Mouse (Mus musculus): ENCODE measurements around the gene Dynlt1f. TPM values are rescaled to one million over a fixed set of nuclear protein-coding genes. Genes with fewer than 3 reads are reported as not detected.
"Not testable (repeated sequence)": the region's sequence is repeated elsewhere in the genome, so short reads cannot be mapped to it uniquely, and the experiment has no call there.

The Dynlt1f gene
- polyA plus RNA-seq, 1 experiment from 2014 or later, result 258 TPM

GRCm38 (mm10) chr17:6619271-6619670 lies 36.4 kb downstream of the Dynlt1f start:
- not testable (repeated sequence) for H3K4me2 ChIP-seq (ENCODE audit: low read depth, low read length)
- WGBS, result 85% methylated on average over 5 of the region's 5 CpGs

DNA sequence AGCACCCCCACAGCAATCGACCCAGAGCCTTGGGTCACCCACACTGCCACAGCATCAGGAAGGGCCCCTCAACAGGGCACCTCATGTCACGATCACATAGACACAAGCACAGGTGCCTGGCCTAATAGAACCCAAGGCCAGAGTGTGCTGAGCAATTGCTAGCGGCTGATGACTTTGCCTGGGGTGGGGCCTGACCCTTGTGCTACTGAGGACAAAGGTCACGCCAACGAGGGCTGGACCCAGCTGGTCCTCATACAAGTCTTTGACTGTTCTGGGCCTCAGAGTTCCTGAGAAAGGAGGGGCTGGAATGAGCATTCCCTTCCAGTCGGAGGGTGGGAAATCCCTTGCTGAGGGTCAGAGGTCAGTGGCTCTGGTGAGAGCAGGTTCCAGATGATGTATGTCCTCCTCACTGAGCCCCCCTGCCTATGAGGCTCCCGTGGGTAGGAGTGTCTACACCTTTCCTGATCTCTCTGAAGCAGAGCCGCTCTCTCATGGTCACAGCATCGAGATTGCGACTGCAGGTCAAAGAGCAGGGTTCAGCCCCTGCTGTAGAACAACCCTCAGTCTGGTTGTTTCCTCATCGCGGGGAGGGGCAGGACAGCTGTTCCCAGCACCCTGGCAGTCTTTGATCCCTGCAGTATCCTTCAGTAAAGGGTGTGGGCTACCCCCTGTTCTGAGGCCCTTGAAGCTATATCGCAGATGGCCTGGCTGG lies 37.9 kb downstream of the Dynlt1f start:
- not testable (repeated sequence) for ATAC-seq (ENCODE audit: low read depth)

More at GRCm38 (mm10) chr17:6619271-6619670, 36.4 kb downstream of the Dynlt1f start:
- H3K4me1 ChIP-seq (replicated peaks; ENCODE audit: control insufficient read depth, insufficient read depth, low read length); H3K36me3 ChIP-seq (ENCODE audit: control insufficient read depth, insufficient read depth, low read length); ATAC-seq (ENCODE audit: low read depth); H3K9me3 ChIP-seq (ENCODE audit: control insufficient read depth, low read length); H3K4me3 ChIP-seq (ENCODE audit: low read length); H3K27me3 ChIP-seq (ENCODE audit: control insufficient read depth, insufficient read depth, low read depth, low read length); H3K9ac ChIP-seq (ENCODE audit: low read length); H3K27ac ChIP-seq (ENCODE audit: low read length): not testable (repeated sequence)

GRCm38 (mm10) chr17:6616731-6617130 lies 39.0 kb downstream of the Dynlt1f start:
- ATAC-seq (ENCODE audit: low read depth); H3K4me2 ChIP-seq (ENCODE audit: low read depth, low read length); H3K4me1 ChIP-seq (replicated peaks; ENCODE audit: control insufficient read depth, insufficient read depth, low read length); H3K9ac ChIP-seq (ENCODE audit: low read length); H3K36me3 ChIP-seq (ENCODE audit: control insufficient read depth, insufficient read depth, low read length); H3K27me3 ChIP-seq (ENCODE audit: control insufficient read depth, insufficient read depth, low read depth, low read length); H3K4me3 ChIP-seq (ENCODE audit: low read length); H3K27ac ChIP-seq (ENCODE audit: low read length); H3K9me3 ChIP-seq (ENCODE audit: control insufficient read depth, low read length): not testable (repeated sequence)
- WGBS, result 98% methylated on average over 9 of the region's 9 CpGs

More for the DNA sequence above, 37.9 kb downstream of the Dynlt1f start:
- H3K4me2 ChIP-seq (ENCODE audit: low read depth, low read length); H3K27me3 ChIP-seq (ENCODE audit: control insufficient read depth, insufficient read depth, low read depth, low read length); H3K4me1 ChIP-seq (replicated peaks; ENCODE audit: control insufficient read depth, insufficient read depth, low read length); H3K9me3 ChIP-seq (ENCODE audit: control insufficient read depth, low read length); H3K4me3 ChIP-seq (ENCODE audit: low read length); H3K27ac ChIP-seq (ENCODE audit: low read length); H3K9ac ChIP-seq (ENCODE audit: low read length); H3K36me3 ChIP-seq (ENCODE audit: control insufficient read depth, insufficient read depth, low read length): not testable (repeated sequence)
- WGBS, result 55% methylated on average over 7 of the region's 13 CpGs

DNA sequence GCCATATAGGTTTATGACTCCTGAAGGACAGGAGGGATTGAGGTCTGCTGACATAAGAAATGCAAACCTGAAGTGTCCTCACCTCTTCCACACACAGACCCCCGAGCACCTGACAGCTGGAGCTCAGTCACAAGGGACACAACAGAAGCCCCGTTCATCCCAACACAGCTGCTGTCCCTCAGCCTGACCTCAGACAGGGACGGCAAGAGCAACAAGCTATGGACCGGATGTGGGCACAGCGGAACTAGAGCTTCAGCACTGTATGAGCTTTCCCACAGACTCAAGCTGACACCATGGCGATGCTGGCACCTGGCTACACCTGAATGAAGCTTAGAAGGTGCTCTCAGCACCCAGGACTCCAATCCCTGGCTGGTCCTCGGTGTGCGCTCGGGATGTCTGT lies 41.4 kb downstream of the Dynlt1f start:
- not testable (repeated sequence) for H3K4me2 ChIP-seq (ENCODE audit: low read depth, low read length); H3K36me3 ChIP-seq (ENCODE audit: control insufficient read depth, insufficient read depth, low read length); H3K27me3 ChIP-seq (ENCODE audit: control insufficient read depth, insufficient read depth, low read depth, low read length); H3K4me1 ChIP-seq (replicated peaks; ENCODE audit: control insufficient read depth, insufficient read depth, low read length); ATAC-seq (ENCODE audit: low read depth); H3K9ac ChIP-seq (ENCODE audit: low read length); H3K27ac ChIP-seq (ENCODE audit: low read length); H3K4me3 ChIP-seq (ENCODE audit: low read length); H3K9me3 ChIP-seq (ENCODE audit: control insufficient read depth, low read length)
- WGBS, result 78% methylated on average over 4 of the region's 9 CpGs

DNA sequence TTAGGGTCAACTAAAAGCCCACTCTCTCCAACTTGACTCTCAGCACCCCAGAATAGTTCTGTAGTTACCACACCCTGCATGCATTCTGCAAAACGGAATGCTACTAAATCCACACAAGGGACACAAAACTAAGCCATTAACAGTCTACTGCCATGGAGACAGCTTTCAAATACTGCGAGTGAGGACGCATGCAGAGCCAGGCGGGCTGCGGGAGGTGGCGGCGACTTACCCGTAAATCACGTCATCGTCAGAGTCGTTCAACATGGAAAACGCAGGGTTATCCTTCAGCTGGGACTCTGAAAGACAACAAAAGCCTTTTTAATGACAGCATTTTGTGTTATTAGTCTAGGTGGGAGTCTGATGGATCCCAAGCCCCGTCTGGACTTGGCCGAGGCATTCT lies 42.2 kb downstream of the Dynlt1f start:
- H3K27ac ChIP-seq (ENCODE audit: low read length); H3K27me3 ChIP-seq (ENCODE audit: control insufficient read depth, insufficient read depth, low read depth, low read length); H3K36me3 ChIP-seq (ENCODE audit: control insufficient read depth, insufficient read depth, low read length); H3K9me3 ChIP-seq (ENCODE audit: control insufficient read depth, low read length); ATAC-seq (ENCODE audit: low read depth); H3K9ac ChIP-seq (ENCODE audit: low read length); H3K4me2 ChIP-seq (ENCODE audit: low read depth, low read length); H3K4me1 ChIP-seq (replicated peaks; ENCODE audit: control insufficient read depth, insufficient read depth, low read length); H3K4me3 ChIP-seq (ENCODE audit: low read length): not testable (repeated sequence)
- 75% methylated on average over 11 of the region's 14 CpGs for WGBS

GRCm38 (mm10) chr17:6605347-6605746 lies 50.4 kb downstream of the Dynlt1f start:
- H3K9me3 ChIP-seq (ENCODE audit: control insufficient read depth, low read length); ATAC-seq (ENCODE audit: low read depth); H3K36me3 ChIP-seq (ENCODE audit: control insufficient read depth, insufficient read depth, low read length); H3K4me2 ChIP-seq (ENCODE audit: low read depth, low read length); H3K27ac ChIP-seq (ENCODE audit: low read length); H3K4me3 ChIP-seq (ENCODE audit: low read length); H3K27me3 ChIP-seq (ENCODE audit: control insufficient read depth, insufficient read depth, low read depth, low read length); H3K4me1 ChIP-seq (replicated peaks; ENCODE audit: control insufficient read depth, insufficient read depth, low read length); H3K9ac ChIP-seq (ENCODE audit: low read length): not testable (repeated sequence)
- 43% methylated on average over 1 of the region's 1 CpGs for WGBS

DNA sequence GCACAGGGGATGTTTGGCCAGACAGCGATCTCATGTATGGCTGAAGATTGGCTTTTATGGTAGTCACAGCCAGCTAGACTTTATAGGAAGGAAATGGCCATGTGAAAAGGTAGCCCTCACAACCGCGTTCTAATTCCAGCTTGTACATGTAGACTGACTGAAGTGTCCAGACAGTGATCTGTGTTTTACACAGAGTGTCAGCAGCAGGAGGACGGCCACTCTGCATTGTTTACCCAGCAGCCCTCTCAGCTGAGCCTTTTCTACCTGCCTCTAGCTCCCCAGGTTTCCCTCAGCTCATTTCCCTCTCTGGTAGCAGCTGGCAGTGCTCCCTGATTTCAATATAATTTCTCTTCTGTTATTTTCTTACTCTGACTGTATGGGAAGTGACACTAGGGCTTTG lies 53.5 kb downstream of the Dynlt1f start:
- H3K36me3 ChIP-seq (ENCODE audit: control insufficient read depth, insufficient read depth, low read length); H3K4me1 ChIP-seq (replicated peaks; ENCODE audit: control insufficient read depth, insufficient read depth, low read length); H3K9ac ChIP-seq (ENCODE audit: low read length); H3K9me3 ChIP-seq (ENCODE audit: control insufficient read depth, low read length); H3K27me3 ChIP-seq (ENCODE audit: control insufficient read depth, insufficient read depth, low read depth, low read length); ATAC-seq (ENCODE audit: low read depth); H3K27ac ChIP-seq (ENCODE audit: low read length): not testable (repeated sequence)
- Histone ChIP-seq H3K4me2 (ENCODE audit: low read depth, low read length) (peak overlapping the region; percentile 38; the same call in 1 of the 2 replicates), H3K4me3 (ENCODE audit: low read length) (peak overlapping the region; percentile 20; the same call in 1 of the 2 replicates)
- 0% methylated on average over 3 of the region's 4 CpGs for WGBS

DNA sequence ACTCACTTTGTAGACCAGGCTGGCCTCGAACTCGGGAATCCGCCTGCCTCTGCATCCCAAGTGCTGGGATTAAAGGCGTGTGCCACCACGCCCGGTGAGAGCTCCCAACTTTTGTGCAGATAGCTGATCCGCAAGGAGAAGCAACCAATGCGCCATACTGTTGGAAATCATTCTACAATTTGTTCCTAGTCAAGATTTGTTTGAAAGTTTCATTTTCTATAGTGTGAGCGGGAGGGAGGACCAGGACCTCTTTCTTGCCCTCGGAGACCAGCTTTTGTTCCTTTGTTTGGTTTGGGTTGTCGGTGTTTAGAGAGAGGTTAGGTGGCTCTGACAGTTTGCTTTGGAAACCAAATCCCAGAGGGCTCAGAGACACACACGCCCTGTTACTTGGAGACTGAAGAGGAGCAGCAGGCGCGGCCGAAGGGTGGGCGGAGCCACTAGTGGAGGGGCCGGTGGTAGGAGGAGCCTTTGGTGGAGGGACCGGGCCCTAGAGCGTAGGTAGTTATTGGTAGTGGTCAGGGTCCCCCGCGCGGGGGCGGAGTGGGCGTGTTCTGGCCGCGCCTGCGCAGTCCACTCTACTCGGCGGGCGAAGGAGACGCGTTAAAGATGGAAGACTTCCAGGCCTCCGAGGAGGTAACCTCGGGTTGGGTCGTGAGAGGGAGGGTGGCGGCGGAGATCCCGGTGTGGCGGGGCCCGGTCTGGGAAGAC lies 54.3 kb downstream of the Dynlt1f start, which contains the start of gene Dynlt1c:
Dynlt1c (plus strand) TSS at position 468 of the 708 bp plus-strand sequence.
- Histone ChIP-seq H3K4me3 (ENCODE audit: low read length) (peak within 1 kb of the TSS; percentile 42), H3K4me2 (ENCODE audit: low read depth, low read length) (peak within 1 kb of the TSS; percentile 48), H3K27ac (ENCODE audit: low read length) (peak within 1 kb of the TSS; percentile 71; the same call in 1 of the 2 replicates), H3K9ac (ENCODE audit: low read length) (peak within 1 kb of the TSS; percentile 54)
- H3K9me3 ChIP-seq (ENCODE audit: control insufficient read depth, low read length); H3K27me3 ChIP-seq (ENCODE audit: control insufficient read depth, insufficient read depth, low read depth, low read length); H3K36me3 ChIP-seq (ENCODE audit: control insufficient read depth, insufficient read depth, low read length); H3K4me1 ChIP-seq (replicated peaks; ENCODE audit: control insufficient read depth, insufficient read depth, low read length): not testable (repeated sequence)
- WGBS, result 3% methylated on average over 22 of the region's 40 CpGs
- peak; percentile 99 for ATAC-seq (ENCODE audit: low read depth)

DNA sequence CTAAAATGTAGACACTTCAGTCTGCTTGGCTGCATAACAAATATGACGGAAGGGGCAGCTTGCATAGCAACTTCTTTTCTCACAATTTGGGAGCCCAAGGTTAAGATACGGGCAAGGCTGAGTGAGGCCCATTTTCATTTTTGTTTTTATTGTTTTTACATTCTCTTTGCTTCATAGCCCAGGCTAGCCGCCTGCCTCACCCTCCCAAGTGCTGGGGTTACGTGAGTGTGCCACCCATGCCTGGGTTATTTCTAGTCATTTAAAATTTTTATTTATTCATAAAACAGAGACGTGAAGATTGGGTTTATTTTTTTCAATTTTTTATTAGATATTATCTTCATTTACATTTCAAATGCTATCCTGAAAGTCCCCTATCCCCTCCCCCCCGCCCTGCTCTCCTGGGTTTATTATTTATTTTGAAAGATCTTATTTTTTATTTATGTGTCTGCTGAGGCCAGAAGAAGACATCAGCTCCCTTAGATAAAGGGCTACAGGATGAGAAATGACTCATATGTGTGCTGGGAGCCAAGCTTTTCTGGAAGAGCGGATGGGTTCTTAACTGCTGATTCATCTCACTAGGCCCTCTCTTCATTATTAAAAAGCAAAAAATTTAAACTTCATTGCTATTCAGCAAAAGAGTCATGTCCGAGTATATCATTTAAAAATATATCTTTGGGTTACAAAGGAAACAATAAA lies 55.3 kb downstream of the Dynlt1f start:
- not testable (repeated sequence) for H3K4me1 ChIP-seq (replicated peaks; ENCODE audit: control insufficient read depth, insufficient read depth, low read length); H3K27ac ChIP-seq (ENCODE audit: low read length); H3K36me3 ChIP-seq (ENCODE audit: control insufficient read depth, insufficient read depth, low read length); H3K9me3 ChIP-seq (ENCODE audit: control insufficient read depth, low read length); H3K27me3 ChIP-seq (ENCODE audit: control insufficient read depth, insufficient read depth, low read depth, low read length); H3K4me2 ChIP-seq (ENCODE audit: low read depth, low read length); ATAC-seq (ENCODE audit: low read depth); H3K4me3 ChIP-seq (ENCODE audit: low read length); H3K9ac ChIP-seq (ENCODE audit: low read length)
- 80% methylated on average over 5 of the region's 8 CpGs for WGBS

Measured in lung, embryonic 16.5 days (tissue).